Mouse (Mus musculus) mouse embryonic stem cell (cell line): Measurements from ENCODE around the gene Eps15l1.

Source experiments
- in situ Hi-C, 2 experiments: fragments of 300-500 bp; cut with MboI; formaldehyde crosslinking; loops; 1 replicate in 1 of 2; 3 replicates in 1 of 2; pipeline ENCODE4 v1.14.3; 2019 to 2020; ENCODE audit warnings: low sequenced_read_pairs in 2 of 2, low pct_unique_long_range_greater_than_20kb in 1 of 2, mixed read lengths in 1 of 2; ENCODE audit not compliant: unreplicated experiment in 1 of 2

The Eps15l1 gene

GRCm38 (mm10) chr8:72421362-72422335 lies at the start of gene Eps15l1:
TSS of gene Eps15l1 (minus strand) at chr8:72421460.
- in situ Hi-C loops: no loop called here

GRCm38 (mm10) chr8:72470684-72471083 lies 49.4 kb upstream of the Eps15l1 start:
- in situ Hi-C loops: no loop called here

- in situ Hi-C loops: no loop called here
Observed at GRCm38 (mm10) chr8:72469984-72470383, 48.7 kb upstream of the Eps15l1 start.

GRCm38 (mm10) chr8:72469243-72469642 lies 48.0 kb upstream of the Eps15l1 start:
- in situ Hi-C loops: no loop called here

- in situ Hi-C loops: no loop called here
Observed at GRCm38 (mm10) chr8:72464211-72464610, 43.0 kb upstream of the Eps15l1 start.

- in situ Hi-C loops: no loop called here
Observed at GRCm38 (mm10) chr8:72459881-72460533, 38.7 kb upstream of the Eps15l1 start.

GRCm38 (mm10) chr8:72458457-72458856 lies 37.2 kb upstream of the Eps15l1 start:
- in situ Hi-C loops: no loop called here

- in situ Hi-C loops: no loop called here
Observed at GRCm38 (mm10) chr8:72457806-72458205, 36.5 kb upstream of the Eps15l1 start.

- in situ Hi-C loops: no loop called here
Observed at GRCm38 (mm10) chr8:72455317-72455716, 34.1 kb upstream of the Eps15l1 start.

GRCm38 (mm10) chr8:72453904-72454303 lies 32.6 kb upstream of the Eps15l1 start:
- in situ Hi-C loops: no loop called here

GRCm38 (mm10) chr8:72451516-72451915 lies 30.3 kb upstream of the Eps15l1 start:
- in situ Hi-C loops: no loop called here

- in situ Hi-C loops: no loop called here
Observed at GRCm38 (mm10) chr8:72445071-72445470, 23.8 kb upstream of the Eps15l1 start.

- in situ Hi-C loops: no loop called here
Observed at GRCm38 (mm10) chr8:72443994-72444350, 22.7 kb upstream of the Eps15l1 start.

GRCm38 (mm10) chr8:72443338-72443993 lies 22.2 kb upstream of the Eps15l1 start, which contains the start of the genes Calr3 and 1700030K09Rik:
TSS of gene Calr3 (minus strand) at chr8:72443870.
TSS of gene 1700030K09Rik (plus strand) at chr8:72443880.
- in situ Hi-C loops: no loop called here

- in situ Hi-C loops: no loop called here
Observed at GRCm38 (mm10) chr8:72438248-72439015, 17.2 kb upstream of the Eps15l1 start.

GRCm38 (mm10) chr8:72434952-72435351 lies 13.7 kb upstream of the Eps15l1 start:
- in situ Hi-C loops: no loop called here

GRCm38 (mm10) chr8:72429676-72430075 lies 8.4 kb upstream of the Eps15l1 start:
- in situ Hi-C loops: no loop called here

- in situ Hi-C loops: no loop called here
Observed at GRCm38 (mm10) chr8:72422926-72423325, 1.7 kb upstream of the Eps15l1 start.
